ENCODE assay signal across 8 mouse cellular contexts in the genomic region with DNA sequence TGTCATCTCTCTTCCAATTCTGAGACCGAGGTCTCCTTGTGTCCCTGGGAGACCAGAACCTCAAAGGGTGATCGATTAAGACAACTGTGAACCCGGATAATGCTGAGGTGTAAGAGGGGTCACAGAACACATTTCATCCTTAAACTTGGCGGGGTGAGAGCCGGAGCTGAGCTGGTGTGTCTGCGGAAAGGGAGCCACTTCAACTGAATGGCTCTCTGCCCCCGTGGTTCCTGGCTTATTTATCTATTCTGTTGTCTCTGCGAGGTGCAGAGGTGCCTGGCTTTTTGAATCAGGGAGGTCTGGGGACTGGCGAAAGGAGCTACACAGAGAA. TPM values are rescaled to one million over a fixed set of nuclear protein-coding genes. Genes with fewer than 3 reads are reported as not detected.
A peak's percentile ranks its signal among the peaks of the same experiment; 100 is the strongest.
DNase-seq lines count a peak whose midpoint lies in the region; ATAC-seq and TF ChIP-seq lines count a peak whose summit lies in the region.

No protein-coding gene starts in this region.

- under 1% methylated on average over 9 of the region's 9 CpGs for WGBS in spleen, adult 2 months
- 4% methylated on average over 9 of the region's 9 CpGs for WGBS in limb, embryonic 10.5 days
- under 1% methylated on average over 9 of the region's 9 CpGs for WGBS in midbrain, postnatal 0 days

- H3K9me3 ChIP-seq in limb, embryonic 10.5 days (replicated peaks): no peaks in the 10 kb centered on the region
- no peaks in the 10 kb centered on the region for H3K9me3 ChIP-seq in midbrain, postnatal 0 days (ENCODE audit: low read length)

- H3K27me3 ChIP-seq in spleen, adult 2 months (ENCODE audit: control insufficient read depth, insufficient read depth, low read length): no peaks in the 10 kb centered on the region
- H3K27me3 ChIP-seq in limb, embryonic 10.5 days (ENCODE audit: low read depth, poor library complexity, severe bottlenecking): peaks cover 10% of the 10 kb centered on the region
- H3K27me3 ChIP-seq in midbrain, postnatal 0 days (ENCODE audit: insufficient read depth, low read length): no peaks in the 10 kb centered on the region

- peak overlapping the region; percentile 53 for H3K9ac ChIP-seq in midbrain, postnatal 0 days (replicated peaks; ENCODE audit: low read length, poor library complexity, severe bottlenecking)

- ATAC-seq in midbrain, postnatal 0 days (ENCODE audit: low FRiP score): 0 out of 2 replicates have a peak, but pooled peaks have one; percentile 9
- ATAC-seq in monocyte, adult 5-6 weeks (replicated peaks; ENCODE audit: insufficient number of reproducible peaks, low FRiP score, low TSS enrichment, poor library complexity, severe bottlenecking): no peak; the same call in 1 of the 2 replicates

- H3K4me3 ChIP-seq in spleen, adult 2 months (ENCODE audit: extremely low read depth, insufficient read depth, insufficient read length): peak overlapping the region; percentile 87
- peak overlapping the region; percentile 62 for H3K4me3 ChIP-seq in limb, embryonic 10.5 days
- H3K4me3 ChIP-seq in midbrain, postnatal 0 days (ENCODE audit: low read depth, low read length): peak overlapping the region; percentile 54

- TF ChIP-seq CTCF in spleen, adult 2 months (IDR thresholded peaks at IDR 0.05; ENCODE audit: extremely low read depth, insufficient read depth, insufficient read length, insufficient replicate concordance): no peak
- no peak for TF ChIP-seq CTCF in midbrain, postnatal 0 days (IDR thresholded peaks at IDR 0.05)

- TF ChIP-seq POLR2A in spleen, adult 2 months (IDR thresholded peaks at IDR 0.05; ENCODE audit: low read depth, low read length): no peak

- peak; percentile 10 for DNase-seq in adrenal gland, postnatal 25 days
- no peak for DNase-seq in adrenal gland, adult 2 months
- no peak for DNase-seq in spleen, adult 2 months (ENCODE audit: low read depth in 1 of 2, low spot score in 2 of 2)
- DNase-seq in spleen, postnatal 14 days (ENCODE audit: low spot score in 2 of 2): no peak
- no peak for DNase-seq in limb, embryonic 10.5 days (ENCODE audit: low spot score)
- no peak for DNase-seq in midbrain, postnatal 0 days (ENCODE audit: low spot score)
- no peak for DNase-seq in adrenal gland, postnatal 36 days

- peaks cover 3% of the 10 kb centered on the region; the same call in 1 of the 2 replicates for H3K4me1 ChIP-seq in spleen, adult 2 months (ENCODE audit: control insufficient read depth, insufficient read depth, insufficient read length)
- peaks cover 18% of the 10 kb centered on the region for H3K4me1 ChIP-seq in limb, embryonic 10.5 days
- no peaks in the 10 kb centered on the region for H3K4me1 ChIP-seq in midbrain, postnatal 0 days (ENCODE audit: insufficient read depth, low read length)

- peak overlapping the region; percentile 93 for H3K27ac ChIP-seq in spleen, adult 2 months (ENCODE audit: insufficient read depth, low read length)
- H3K27ac ChIP-seq in limb, embryonic 10.5 days: peak overlapping the region; percentile 82
- peak overlapping the region; percentile 48; the same call in 1 of the 2 replicates for H3K27ac ChIP-seq in midbrain, postnatal 0 days (ENCODE audit: low read depth, low read length)

- H3K4me2 ChIP-seq in midbrain, postnatal 0 days (ENCODE audit: low read depth, low read length, poor library complexity, severe bottlenecking): peak overlapping the region; percentile 97

- no peaks in the 10 kb centered on the region for H3K36me3 ChIP-seq in spleen, adult 2 months (ENCODE audit: control insufficient read depth, insufficient read depth, low read length)
- no peaks in the 10 kb centered on the region for H3K36me3 ChIP-seq in limb, embryonic 10.5 days
- no peaks in the 10 kb centered on the region for H3K36me3 ChIP-seq in midbrain, postnatal 0 days (ENCODE audit: insufficient read depth, low read length)

RNA-seq across cellular contexts. Expression of gene Acsl5, which starts 1.5 kb away (rescaled TPM):
- total RNA-seq in adrenal gland, postnatal 25 days (2021): 94.6 and 149 TPM in 2 replicates
- 100 to 1,000 TPM in 1 of 2 experiments, 10 to 100 TPM in 1; 86.1 to 324 TPM for total RNA-seq in adrenal gland, adult 2 months (2021)
- 7.4 and 10.4 TPM in 2 replicates for polyA plus RNA-seq in adrenal gland, adult 2 months (2012; rRNA removed)
- 9.3 and 10.5 TPM in 2 replicates for polyA plus RNA-seq in spleen, adult 2 months (2012; rRNA removed)
- 15.4 and 25.6 TPM in 2 replicates for polyA plus RNA-seq in limb, embryonic 10.5 days (2016; fragmentation: Nextera tagmentation; extraction: Ambion mirVana)
- total RNA-seq in midbrain, postnatal 0 days (2014; rRNA removed): 15.1 and 18.0 TPM in 2 replicates
- polyA plus RNA-seq in midbrain, postnatal 0 days (2015; fragmentation: Nextera tagmentation; extraction: Ambion mirVana): 12.7 and 13.9 TPM in 2 replicates
- 172 to 230 TPM (median 204 TPM) in 3 replicates for total RNA-seq in monocyte, adult 5-6 weeks (2017)
- total RNA-seq in adrenal gland, postnatal 36 days (2021): 100 to 1,000 TPM; 127 to 171 TPM

RNA-seq across cellular contexts. Expression of gene Gucy2g, which starts 12.2 kb away (rescaled TPM):
- not detected in 2 replicates for total RNA-seq in adrenal gland, postnatal 25 days (2021)
- not detected for total RNA-seq in adrenal gland, adult 2 months (2021)
- polyA plus RNA-seq in adrenal gland, adult 2 months (2012; rRNA removed): 0.03 TPM in 1 of 2 replicates, not detected in the other
- polyA plus RNA-seq in spleen, adult 2 months (2012; rRNA removed): 0.15 and 0.22 TPM in 2 replicates
- not detected in 2 replicates for polyA plus RNA-seq in limb, embryonic 10.5 days (2016; fragmentation: Nextera tagmentation; extraction: Ambion mirVana)
- not detected in 2 replicates for total RNA-seq in midbrain, postnatal 0 days (2014; rRNA removed)
- not detected in 2 replicates for polyA plus RNA-seq in midbrain, postnatal 0 days (2015; fragmentation: Nextera tagmentation; extraction: Ambion mirVana)
- not detected in 3 replicates for total RNA-seq in monocyte, adult 5-6 weeks (2017)
- not detected for total RNA-seq in adrenal gland, postnatal 36 days (2021)
